In the genomic region with DNA sequence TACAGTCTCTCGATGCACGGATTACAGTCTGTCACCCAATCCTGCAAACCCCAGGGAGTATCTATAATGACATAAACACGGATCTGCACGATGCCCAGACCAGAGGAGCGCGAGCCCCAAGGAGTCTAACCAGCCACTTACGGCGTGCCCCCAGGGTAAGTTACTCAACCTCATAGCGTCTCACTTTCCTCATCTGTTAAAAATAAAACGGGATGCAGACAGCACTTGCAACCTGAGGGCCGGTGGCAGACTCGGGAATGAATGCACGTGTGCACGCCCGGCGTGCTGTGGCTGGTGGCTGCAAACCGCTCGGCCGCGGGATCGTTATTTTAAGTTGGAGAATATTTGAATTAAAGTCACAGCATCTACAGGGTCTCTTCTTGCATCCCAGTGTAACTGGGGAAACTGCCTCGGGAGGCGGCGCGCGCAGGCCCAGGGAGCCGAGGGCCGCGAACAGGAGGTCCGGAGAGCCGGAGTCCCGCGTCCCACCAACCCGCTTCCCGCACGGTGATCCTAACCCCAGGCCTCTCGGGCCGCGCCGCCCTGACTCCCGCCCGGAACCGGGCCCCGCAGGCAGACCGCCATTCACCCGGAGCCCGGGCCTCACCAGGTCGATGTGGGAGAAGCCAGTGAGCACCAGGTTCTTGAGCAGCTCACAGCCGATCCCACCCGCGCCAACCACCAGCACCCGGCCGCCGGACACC, we compare ENCODE assay signal across 8 mouse cellular contexts. TPM values are rescaled to one million over a fixed set of nuclear protein-coding genes. Genes with fewer than 3 reads are reported as not detected.
DNase-seq lines count a peak whose midpoint lies in the region; ATAC-seq and TF ChIP-seq lines count a peak whose summit lies in the region.

No protein-coding gene starts in this region.

- no peak overlapping the region for H3K27ac ChIP-seq in thymus, adult 2 months (ENCODE audit: control insufficient read depth, insufficient read depth, low read length)
- H3K27ac ChIP-seq in limb, embryonic 11.5 days (replicated peaks; ENCODE audit: low read depth, low read length), result peak overlapping the region; percentile 84
- H3K27ac ChIP-seq in midbrain, embryonic 13.5 days, result peak overlapping the region; percentile 88

- H3K9me3 ChIP-seq in limb, embryonic 11.5 days (ENCODE audit: control insufficient read depth, low read length), result no peaks in the 10 kb centered on the region
- no peaks in the 10 kb centered on the region for H3K9me3 ChIP-seq in midbrain, embryonic 13.5 days

- no peak for TF ChIP-seq POLR2A in thymus, adult 2 months (IDR thresholded peaks at IDR 0.05; ENCODE audit: control insufficient read depth, extremely low read depth, insufficient read depth, low read length, poor library complexity)

- ATAC-seq in limb, embryonic 11.5 days (ENCODE audit: insufficient number of reproducible peaks, low FRiP score, low TSS enrichment, low read depth), result peak; percentile 78
- ATAC-seq in midbrain, embryonic 13.5 days, result peak; percentile 13

- H3K9ac ChIP-seq in limb, embryonic 11.5 days (ENCODE audit: low read length), result peak overlapping the region; percentile 81
- H3K9ac ChIP-seq in midbrain, embryonic 13.5 days (replicated peaks), result peak overlapping the region; percentile 96

- intact Hi-C loops in gastrocnemius, postnatal 14 days (cut with DNase I; ENCODE audit: low total_unique reads), result no loop called here

- H3K36me3 ChIP-seq in thymus, adult 2 months (ENCODE audit: control insufficient read depth, insufficient read depth, low read length), result peaks cover 19% of the 10 kb centered on the region
- peaks cover 10% of the 10 kb centered on the region; the same call in 1 of the 2 replicates for H3K36me3 ChIP-seq in limb, embryonic 11.5 days (ENCODE audit: control insufficient read depth, insufficient read depth, low read length)
- H3K36me3 ChIP-seq in midbrain, embryonic 13.5 days, result peaks cover 23% of the 10 kb centered on the region

- no peak for TF ChIP-seq CTCF in thymus, adult 2 months (IDR thresholded peaks at IDR 0.05; ENCODE audit: borderline replicate concordance, control insufficient read depth, extremely low read depth, insufficient read depth, low read length, poor library complexity)

- no peak for DNase-seq in thymus, adult 2 months
- no peak for DNase-seq in thymus, postnatal 36 days
- peak; percentile 25 for DNase-seq in c-Kit-negative CD71-positive TER-119-positive erythroid progenitor cells, embryonic 14.5 days (ENCODE audit: low read depth, low spot score)
- DNase-seq in gastrocnemius, postnatal 14 days, result peak; percentile 18
- DNase-seq in limb, embryonic 11.5 days (ENCODE audit: low spot score), result no peak
- DNase-seq in adrenal gland, postnatal 25 days, result no peak
- no peak for DNase-seq in adrenal gland, adult (ENCODE audit: inconsistent age in 2 of 2, low spot score in 1 of 2)

- H3K4me1 ChIP-seq in thymus, adult 2 months (replicated peaks; ENCODE audit: control insufficient read depth, insufficient read depth, low read length), result no peaks in the 10 kb centered on the region; the same call in 1 of the 2 replicates
- 0 out of 2 replicates have a peak, but pooled peaks cover 4% of the 10 kb centered on the region for H3K4me1 ChIP-seq in limb, embryonic 11.5 days (ENCODE audit: control insufficient read depth, insufficient read depth, low read length)
- peaks cover 19% of the 10 kb centered on the region for H3K4me1 ChIP-seq in midbrain, embryonic 13.5 days (replicated peaks)

- H3K4me3 ChIP-seq in thymus, adult 2 months (ENCODE audit: control insufficient read depth, insufficient read depth, low read length), result peak overlapping the region; percentile 98
- H3K4me3 ChIP-seq in limb, embryonic 11.5 days (ENCODE audit: low read depth, low read length), result peak overlapping the region; percentile 76
- peak overlapping the region; percentile 97 for H3K4me3 ChIP-seq in midbrain, embryonic 13.5 days (replicated peaks)

- H3K27me3 ChIP-seq in thymus, adult 2 months (ENCODE audit: control insufficient read depth, insufficient read depth, low read length), result no peaks in the 10 kb centered on the region
- no peaks in the 10 kb centered on the region for H3K27me3 ChIP-seq in limb, embryonic 11.5 days (ENCODE audit: control insufficient read depth, insufficient read depth, low read length)
- no peaks in the 10 kb centered on the region for H3K27me3 ChIP-seq in midbrain, embryonic 13.5 days

- peak overlapping the region; percentile 70 for H3K4me2 ChIP-seq in limb, embryonic 11.5 days (ENCODE audit: low read depth, severe bottlenecking)
- peak overlapping the region; percentile 91 for H3K4me2 ChIP-seq in midbrain, embryonic 13.5 days (replicated peaks)

- WGBS in thymus, adult 2 months, result under 1% methylated on average over 54 of the region's 54 CpGs
- 0% methylated on average over 54 of the region's 54 CpGs for WGBS in limb, embryonic 11.5 days
- under 1% methylated on average over 54 of the region's 54 CpGs for WGBS in midbrain, embryonic 13.5 days

RNA-seq across cellular contexts. Expression of gene Uba2, which starts 1.5 kb away (rescaled TPM):
- polyA plus RNA-seq in thymus, adult 2 months (2012; rRNA removed), result 81.6 and 93.9 TPM in 2 replicates
- total RNA-seq in gastrocnemius, postnatal 14 days (2021), result 10 to 100 TPM; 36.4 to 44.3 TPM
- polyA plus RNA-seq in limb, embryonic 11.5 days (2014; fragmentation: Nextera tagmentation; extraction: Ambion mirVana), result 280 and 284 TPM in 2 replicates
- polyA plus RNA-seq in midbrain, embryonic 13.5 days (2015; fragmentation: Nextera tagmentation; extraction: Ambion mirVana), result 215 and 224 TPM in 2 replicates
- 79.0 and 88.1 TPM in 2 replicates for total RNA-seq in adrenal gland, postnatal 25 days (2021)

RNA-seq across cellular contexts. Expression of gene Pdcd2l, which starts 28.5 kb away (rescaled TPM):
- 39.5 and 40.6 TPM in 2 replicates for polyA plus RNA-seq in thymus, adult 2 months (2012; rRNA removed)
- 10 to 100 TPM; 17.1 to 17.6 TPM for total RNA-seq in gastrocnemius, postnatal 14 days (2021)
- polyA plus RNA-seq in limb, embryonic 11.5 days (2014; fragmentation: Nextera tagmentation; extraction: Ambion mirVana), result 65.3 and 77.2 TPM in 2 replicates
- polyA plus RNA-seq in midbrain, embryonic 13.5 days (2015; fragmentation: Nextera tagmentation; extraction: Ambion mirVana), result 87.3 and 87.9 TPM in 2 replicates
- total RNA-seq in adrenal gland, postnatal 25 days (2021), result 25.3 and 25.4 TPM in 2 replicates

RNA-seq across cellular contexts. Expression of gene Wtip, which starts 34.9 kb away (rescaled TPM):
- polyA plus RNA-seq in thymus, adult 2 months (2012; rRNA removed), result 5.0 and 5.8 TPM in 2 replicates
- 1 to 10 TPM; 7.0 to 7.3 TPM for total RNA-seq in gastrocnemius, postnatal 14 days (2021)
- polyA plus RNA-seq in limb, embryonic 11.5 days (2014; fragmentation: Nextera tagmentation; extraction: Ambion mirVana), result 7.1 and 7.2 TPM in 2 replicates
- polyA plus RNA-seq in midbrain, embryonic 13.5 days (2015; fragmentation: Nextera tagmentation; extraction: Ambion mirVana), result 3.4 and 4.3 TPM in 2 replicates
- 25.7 and 30.0 TPM in 2 replicates for total RNA-seq in adrenal gland, postnatal 25 days (2021)

Comparison
In these comparisons a context has a peak if more than half of its experiments do, and no peak if none do; other contexts are left out.
1. DNase-seq: peak in c-Kit-negative CD71-positive TER-119-positive erythroid progenitor cells, embryonic 14.5 days (single experiment) and gastrocnemius, postnatal 14 days (single experiment); none in thymus, adult 2 months (single experiment), thymus, postnatal 36 days (0 of 2), limb, embryonic 11.5 days (single experiment), adrenal gland, postnatal 25 days (single experiment) and adrenal gland, adult (0 of 2).
2. Peak in every context shown above with its lines, with median percentiles within 50 percentile points of each other: H3K4me3 ChIP-seq.